Mouse (Mus musculus) liver, embryonic 14.5 days (tissue): ENCODE measurements around the gene Gmip.

ENCODE experiments used
- CTCF ChIP-seq: IDR thresholded peaks from 2 replicates; pipeline ENCODE4 v1.5.1; 2016; ENCODE audit warnings: antibody characterized with exemption, low read depth, control low read depth
- EP300 ChIP-seq: IDR thresholded peaks from 2 replicates; pipeline ENCODE4 v1.6.1; 2016; ENCODE audit warnings: antibody characterized with exemption, low read depth

DNA sequence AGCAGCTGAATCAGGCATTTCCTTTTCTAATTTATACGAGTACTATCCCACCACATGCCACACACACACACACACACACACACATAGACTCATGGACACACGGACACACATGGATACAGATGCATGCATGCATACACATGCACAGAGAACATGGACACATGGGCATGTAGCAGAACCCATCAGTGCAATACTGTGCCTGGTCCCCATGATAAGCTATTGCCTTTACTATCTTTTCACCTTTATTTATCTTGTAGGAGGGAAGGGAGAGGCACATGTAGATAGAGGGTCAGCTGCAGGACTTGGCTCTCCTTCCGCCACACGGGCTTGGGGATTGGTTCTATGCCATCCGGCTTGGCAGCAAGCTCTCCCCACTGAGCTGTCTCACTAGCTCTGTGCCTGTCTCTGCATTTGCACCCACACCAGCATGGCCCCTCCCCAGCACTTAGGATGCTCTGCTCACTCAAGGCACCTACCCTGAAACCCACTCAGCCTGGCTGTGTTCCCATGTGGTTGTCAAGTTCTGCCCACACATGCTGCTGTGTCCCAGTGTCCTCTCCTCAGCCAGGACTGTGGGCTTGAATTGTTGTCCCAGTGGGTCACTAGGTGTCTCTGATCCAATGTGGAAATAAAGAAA, 55.0 kb downstream of the Gmip start:
- TF ChIP-seq EP300 (no peak), CTCF (no peak)
